Mouse (Mus musculus): ENCODE measurements around the gene Trim65.
"Not testable (repeated sequence)": the region's sequence is repeated elsewhere in the genome, so short reads cannot be mapped to it uniquely, and the experiment has no call there.

Gene Trim65

GRCm38 (mm10) chr11:116108464-116109137, 22.3 kb downstream of the Trim65 start:
- no peak for DNase-seq (ENCODE audit: low read depth, low spot score)

DNA sequence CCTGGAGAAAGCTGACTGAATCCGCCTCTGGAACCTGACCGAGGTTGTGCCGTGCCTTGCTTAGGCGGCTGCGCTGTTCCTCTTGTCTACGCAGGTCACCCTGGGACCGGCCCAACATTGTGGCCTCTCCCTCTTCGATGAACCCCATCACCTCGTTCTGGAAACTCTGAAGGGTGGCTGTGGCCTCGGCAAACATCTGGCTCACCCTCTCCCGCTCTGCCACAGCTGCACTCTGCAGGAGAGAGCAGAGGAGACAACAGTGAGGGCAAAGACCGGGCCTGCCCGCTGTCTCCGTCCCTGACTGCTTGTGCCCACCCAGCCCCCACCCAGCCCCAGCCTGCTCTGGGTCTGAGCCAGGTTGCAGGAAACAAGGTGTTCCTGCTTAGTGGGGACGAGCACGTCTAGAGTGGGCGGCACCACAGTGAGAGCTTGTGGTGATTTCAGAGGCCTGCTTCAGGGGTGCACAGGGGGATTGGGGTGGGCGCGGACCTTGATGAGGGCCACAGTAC, 23.1 kb downstream of the Trim65 start:
- no peak for DNase-seq (ENCODE audit: low read depth, low spot score)

DNA sequence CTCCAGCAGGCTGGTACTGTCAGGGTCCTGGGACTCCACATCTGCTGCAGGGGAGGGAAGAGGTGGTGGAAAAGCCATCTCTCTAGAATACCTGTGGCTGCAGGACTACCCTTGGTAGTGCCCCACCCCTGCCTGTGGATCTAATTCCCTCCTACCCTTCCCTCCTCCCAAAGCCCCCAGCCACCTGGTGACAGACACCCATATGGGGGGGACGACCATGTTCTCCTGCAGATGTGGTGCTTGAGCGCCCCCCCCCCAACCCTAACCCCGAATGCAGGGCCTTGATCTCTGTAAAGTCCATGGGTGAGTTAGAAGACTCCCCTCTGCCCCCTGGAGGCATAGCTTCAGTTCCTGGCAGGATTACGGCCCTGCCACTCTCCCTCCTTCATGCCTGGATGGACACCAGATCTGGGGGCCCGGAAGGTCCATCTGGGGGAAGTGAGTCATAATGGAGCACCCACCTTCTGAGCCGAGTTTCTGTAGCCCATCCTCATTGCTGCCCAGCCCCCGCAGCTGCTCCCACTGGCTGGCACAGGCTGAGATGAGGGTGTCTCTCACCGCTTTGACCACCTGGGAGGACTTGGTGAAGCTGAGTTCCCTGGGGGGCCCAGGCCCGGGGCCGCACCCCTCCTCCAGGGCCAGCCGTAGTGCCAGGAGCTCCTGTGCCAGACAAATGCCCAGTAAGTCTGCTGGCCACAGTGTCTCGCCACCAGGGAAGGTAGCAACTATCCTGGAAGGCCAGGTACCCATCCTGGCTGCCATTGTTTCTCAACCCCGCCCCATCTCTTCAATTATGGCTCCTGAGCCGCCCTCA, 23.8 kb downstream of the Trim65 start:
- DNase-seq (ENCODE audit: low read depth, low spot score): no peak

GRCm38 (mm10) chr11:116106154-116106962, 24.6 kb downstream of the Trim65 start:
- DNase-seq (ENCODE audit: low read depth, low spot score): peak; percentile 92

DNA sequence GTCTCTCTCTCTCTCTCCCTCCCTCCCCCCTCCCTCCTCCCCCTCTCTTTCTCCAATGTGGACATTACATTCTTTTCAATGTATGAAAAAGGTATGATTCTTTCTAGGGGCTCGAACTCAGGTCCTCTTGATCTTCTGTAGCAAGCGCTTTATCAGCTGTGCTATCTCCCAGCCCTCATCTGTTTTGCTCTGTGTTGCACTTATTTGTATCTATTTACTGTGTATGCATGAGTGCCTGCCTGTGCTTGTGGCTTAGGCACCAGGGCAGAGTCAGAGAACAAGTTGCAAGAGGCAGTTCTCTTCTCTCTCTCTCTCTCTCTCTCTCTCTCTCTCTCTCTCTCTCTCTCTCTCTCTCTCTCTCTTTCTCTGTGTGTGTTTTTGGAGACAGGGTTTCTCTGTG, 25.9 kb downstream of the Trim65 start:
- no peak for DNase-seq (ENCODE audit: low read depth, low spot score)

DNA sequence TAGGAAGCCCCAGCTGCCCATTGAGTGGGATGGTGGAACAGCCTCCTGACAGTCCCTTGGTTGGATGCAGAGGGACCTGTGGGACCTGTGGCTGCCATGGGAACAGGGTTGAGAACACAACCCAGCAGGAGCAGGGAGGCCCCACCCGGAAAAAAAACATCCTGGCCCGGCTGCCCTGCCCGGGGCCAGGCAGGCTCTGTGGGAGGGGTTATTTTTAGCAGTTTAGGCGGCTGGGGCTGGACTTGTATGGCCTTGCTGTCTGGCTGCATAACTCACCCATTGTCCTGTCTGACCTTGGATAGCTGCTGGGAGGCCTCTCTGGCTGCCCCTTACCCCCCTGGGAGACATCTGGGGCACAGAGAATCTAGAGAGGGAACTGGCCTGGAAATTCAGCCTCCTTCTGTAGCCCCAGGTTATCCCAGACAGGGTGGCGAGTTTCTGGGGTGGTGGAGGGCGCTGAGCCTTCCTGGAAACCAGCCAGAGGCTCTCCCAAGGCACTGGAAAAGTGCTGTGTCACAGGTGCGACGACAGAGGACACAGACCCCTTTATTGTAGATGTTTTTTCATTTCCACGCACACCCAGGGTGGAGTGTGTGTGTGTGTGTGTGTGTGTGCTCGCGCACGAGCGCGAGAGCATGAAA, 26.8 kb downstream of the Trim65 start:
- peak; percentile 90 for DNase-seq (ENCODE audit: low read depth, low spot score)

GRCm38 (mm10) chr11:116103572-116103971, 27.4 kb downstream of the Trim65 start:
- no peak for DNase-seq (ENCODE audit: low read depth, low spot score)

- no peak for DNase-seq (ENCODE audit: low read depth, low spot score)
Measured at GRCm38 (mm10) chr11:116102472-116102871, 28.5 kb downstream of the Trim65 start.

DNA sequence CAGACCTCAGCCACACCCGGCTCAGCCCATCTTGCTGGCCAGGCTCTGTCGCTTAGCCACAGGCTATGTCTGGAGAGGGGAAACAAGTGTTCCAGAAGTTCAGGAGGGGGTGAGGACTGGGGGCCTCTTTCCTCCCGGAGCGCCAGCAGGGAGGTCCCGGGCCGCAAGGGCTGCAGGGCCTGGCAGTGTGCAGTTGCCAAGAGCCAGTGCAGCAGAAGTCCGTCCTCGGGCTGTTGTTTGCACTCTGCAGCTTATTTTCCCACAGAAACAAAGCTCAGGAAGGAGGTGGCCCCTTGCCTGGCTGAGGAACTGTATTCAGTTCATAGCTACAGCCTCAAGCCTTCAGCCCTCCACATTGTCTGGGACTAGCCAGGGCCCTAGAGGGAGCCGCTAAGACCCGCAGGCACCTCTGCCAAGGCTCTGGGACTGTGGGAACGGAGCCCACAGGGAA, 29.0 kb downstream of the Trim65 start:
- no peak for DNase-seq (ENCODE audit: low read depth, low spot score)

DNA sequence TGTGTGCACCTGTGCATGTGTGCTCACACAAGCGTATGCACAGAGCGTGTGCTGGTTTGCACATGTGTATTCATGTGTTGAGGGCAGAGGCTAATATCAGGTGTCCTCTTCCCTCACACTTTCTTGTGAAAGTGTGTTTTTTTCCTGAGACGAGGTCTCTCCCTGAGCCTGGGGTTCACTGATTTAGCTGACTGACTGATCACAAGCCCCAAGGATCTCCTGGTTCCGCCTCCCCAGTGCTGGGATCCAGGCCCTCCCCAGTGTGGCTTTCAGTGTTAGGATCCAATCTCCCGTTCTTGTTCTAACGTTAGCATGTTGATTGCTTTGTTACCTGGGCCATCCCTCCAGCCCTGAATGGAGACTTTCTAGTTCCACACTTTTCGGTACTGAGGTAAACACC, 30.1 kb downstream of the Trim65 start:
- no peak for DNase-seq (ENCODE audit: low read depth, low spot score)

GRCm38 (mm10) chr11:116100385-116100784, 30.5 kb downstream of the Trim65 start:
- DNase-seq (ENCODE audit: low read depth, low spot score): no peak

GRCm38 (mm10) chr11:116099462-116099861, 31.5 kb downstream of the Trim65 start:
- no peak for DNase-seq (ENCODE audit: low read depth, low spot score)

DNA sequence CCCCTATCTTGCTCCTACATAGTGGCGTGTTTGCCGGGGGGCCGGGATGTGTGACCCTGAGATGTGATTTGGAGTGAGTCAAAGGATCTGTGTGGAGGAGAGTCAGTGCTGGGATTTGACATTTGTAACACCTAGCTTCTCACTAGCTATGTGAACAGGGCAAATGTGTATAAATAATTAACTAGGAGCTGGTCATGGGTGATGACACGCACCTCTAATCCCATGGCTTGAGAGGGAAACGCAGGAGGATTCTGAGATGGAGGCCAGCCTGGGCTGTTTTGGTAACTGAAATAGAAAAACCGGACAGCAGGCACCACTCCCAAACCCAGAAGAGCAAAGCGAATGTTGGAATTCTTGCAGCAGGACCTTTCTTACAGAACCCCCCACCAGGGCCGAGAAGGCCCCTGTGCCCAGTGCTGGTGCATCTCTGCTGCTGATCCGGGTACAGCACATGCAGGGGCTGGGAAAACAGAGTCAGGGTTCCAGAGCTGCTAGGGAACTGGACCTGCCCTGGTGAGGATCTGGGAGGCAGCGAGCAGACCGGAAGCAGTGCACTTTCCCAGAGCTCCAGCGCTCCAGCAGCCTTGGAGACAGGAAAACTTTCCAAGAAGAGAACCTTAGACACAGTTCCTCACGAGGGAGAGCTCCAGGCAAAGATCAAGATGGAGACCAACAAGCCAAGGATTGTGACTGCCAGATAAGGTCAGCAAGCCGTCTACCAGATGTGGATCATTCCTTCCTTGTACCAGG, 32.0 kb downstream of the Trim65 start:
- no peak for DNase-seq (ENCODE audit: low read depth, low spot score)

DNA sequence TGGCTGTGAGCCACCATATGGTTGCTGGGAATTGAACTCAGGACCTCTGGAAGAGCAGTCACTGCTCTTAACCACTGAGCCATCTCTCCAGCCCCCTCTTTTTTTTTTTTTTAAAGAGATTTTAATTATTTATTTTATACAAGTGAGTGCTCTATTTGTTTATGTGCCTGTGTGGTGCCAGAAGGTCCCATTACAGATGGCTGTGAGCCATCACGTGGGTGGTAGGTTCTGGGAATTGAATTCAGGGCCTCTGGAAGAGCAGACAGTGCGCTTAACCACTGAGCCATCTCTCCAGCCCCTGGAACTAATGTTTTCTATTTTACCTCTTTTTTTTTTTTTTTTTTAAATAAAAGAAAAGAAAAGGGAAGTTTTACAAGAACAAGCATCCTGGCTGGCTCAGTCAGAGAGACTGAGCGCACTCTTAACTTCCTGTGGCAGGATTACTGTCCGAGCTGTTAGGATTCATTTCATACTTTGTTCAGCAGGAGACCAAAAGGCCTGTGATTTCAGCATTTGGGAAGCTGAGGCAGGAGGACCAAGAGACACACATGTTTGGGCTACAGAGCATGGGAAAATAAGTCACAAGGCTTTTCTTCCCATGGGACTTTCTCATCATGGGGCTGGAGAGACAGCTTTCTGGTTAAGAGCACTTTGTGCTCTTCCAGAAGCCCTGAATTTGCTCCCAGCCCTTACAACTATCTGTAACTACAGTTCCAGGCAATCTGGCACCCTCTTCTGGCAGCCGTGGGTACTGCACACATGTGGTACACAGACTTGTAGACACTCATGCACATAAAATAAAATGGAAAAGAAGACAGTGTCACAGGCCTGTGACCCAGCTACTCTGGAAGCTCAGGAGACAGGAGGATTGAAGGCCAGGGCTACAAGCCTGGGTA, 34.5 kb downstream of the Trim65 start:
- peak; percentile 95 for DNase-seq (ENCODE audit: low read depth, low spot score)

GRCm38 (mm10) chr11:116095573-116095972, 35.4 kb downstream of the Trim65 start:
- no peak for DNase-seq (ENCODE audit: low read depth, low spot score)

DNA sequence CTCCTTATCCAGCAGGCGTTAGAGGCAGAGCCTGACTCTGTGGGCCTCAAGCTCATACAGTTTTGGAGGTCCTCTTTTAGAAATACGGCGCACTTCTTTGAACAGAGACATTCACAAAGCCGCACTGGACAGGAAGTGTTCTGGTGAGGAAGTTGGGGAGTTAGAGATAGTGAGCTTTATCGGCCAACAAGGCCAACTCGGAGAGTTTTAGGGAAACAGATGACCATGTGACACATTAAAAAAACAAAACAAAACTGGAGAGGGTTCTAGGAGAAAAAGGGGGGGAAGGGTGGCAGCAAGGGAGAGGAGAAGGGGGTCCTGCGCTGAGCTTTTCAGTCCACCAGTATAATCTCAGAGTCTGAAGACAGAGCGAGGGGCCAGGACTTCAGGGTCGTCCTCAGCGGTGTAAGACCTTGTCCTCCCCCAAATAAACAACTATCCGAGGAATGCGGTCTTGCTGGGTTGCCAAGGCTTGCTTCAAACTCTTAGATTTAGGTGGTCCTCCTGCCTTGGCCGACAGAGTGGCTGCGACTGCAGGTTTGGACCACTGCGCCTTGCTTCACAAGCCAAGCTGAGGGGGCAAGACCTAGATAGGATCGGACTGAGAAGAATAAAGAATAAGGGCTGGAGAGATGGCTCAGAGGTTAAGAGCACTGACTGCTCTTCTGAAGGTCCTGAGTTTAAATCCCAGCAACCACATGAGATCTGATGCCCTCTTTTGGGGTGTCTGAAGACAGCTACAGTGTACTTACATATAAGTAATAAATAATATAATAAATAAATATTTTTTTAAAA, 37.0 kb downstream of the Trim65 start:
- DNase-seq (ENCODE audit: low read depth, low spot score): no peak

GRCm38 (mm10) chr11:116092959-116093358, 38.0 kb downstream of the Trim65 start:
- DNase-seq (ENCODE audit: low read depth, low spot score): not testable (repeated sequence)

DNA sequence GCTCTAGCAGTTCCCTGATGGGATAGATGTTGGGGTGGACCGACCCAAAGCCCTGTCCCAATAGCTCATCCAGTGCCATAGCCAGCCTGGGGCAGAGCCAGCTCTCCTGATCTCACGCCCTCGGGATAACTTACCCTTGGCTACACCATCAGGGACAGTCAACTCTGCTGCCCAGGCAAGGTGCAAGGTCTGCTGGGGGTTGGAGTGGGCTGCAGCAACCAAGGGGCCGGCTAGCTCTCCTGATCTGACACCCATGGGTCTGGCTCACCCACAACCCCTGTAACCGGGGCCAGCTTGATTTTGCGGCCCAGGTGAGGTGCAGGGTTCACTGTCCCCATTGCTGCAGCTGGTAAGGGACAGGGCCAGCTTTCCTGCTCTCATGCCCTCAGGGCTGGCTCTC, 39.3 kb downstream of the Trim65 start:
- no peak for DNase-seq (ENCODE audit: low read depth, low spot score)

- DNase-seq (ENCODE audit: low read depth, low spot score): no peak
Measured at GRCm38 (mm10) chr11:116089545-116089944, 41.4 kb downstream of the Trim65 start.

Data from ES-CJ7 (cell line).